Mouse (Mus musculus) spleen, postnatal 36 days (tissue): Measurements from ENCODE around the gene Prelid3b.
A peak's percentile ranks its signal among the peaks of the same experiment; 100 is the strongest.

ENCODE experiments used
- DNase-seq, 2 experiments: peaks; one replicate each; pipeline ENCODE4 v3.0.0; 2022; ENCODE audit warnings: low spot score in 2 of 2, mixed read lengths in 1 of 2

The Prelid3b gene

DNA sequence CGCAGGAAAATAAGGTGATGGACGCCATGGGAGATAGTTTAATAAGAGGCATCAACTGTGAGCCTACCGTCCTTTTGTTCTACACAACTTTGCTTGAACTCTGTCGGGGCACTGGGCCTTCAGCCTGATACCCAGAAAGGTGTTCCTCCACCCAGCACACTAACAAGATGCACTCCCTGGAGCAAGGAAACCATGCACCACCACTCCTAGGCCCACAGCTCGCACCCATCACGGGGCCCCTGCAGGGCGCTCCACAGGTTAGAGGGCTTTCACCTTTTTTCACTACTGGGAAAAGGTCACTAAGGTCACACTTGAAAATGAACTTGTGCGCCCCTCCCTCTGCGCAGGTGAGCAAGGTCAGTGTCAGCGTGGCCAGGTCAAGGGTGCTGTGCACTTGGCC, 9.5 kb downstream of the Prelid3b start:
- DNase-seq: no peak

- no peak for DNase-seq
These were observed 13.5 kb downstream of the Prelid3b start for GRCm38 (mm10) chr2:174459365-174459764.

- peak; percentile 57 to 73 for DNase-seq
These were observed 19.2 kb downstream of the Prelid3b start for GRCm38 (mm10) chr2:174453681-174454080.

DNA sequence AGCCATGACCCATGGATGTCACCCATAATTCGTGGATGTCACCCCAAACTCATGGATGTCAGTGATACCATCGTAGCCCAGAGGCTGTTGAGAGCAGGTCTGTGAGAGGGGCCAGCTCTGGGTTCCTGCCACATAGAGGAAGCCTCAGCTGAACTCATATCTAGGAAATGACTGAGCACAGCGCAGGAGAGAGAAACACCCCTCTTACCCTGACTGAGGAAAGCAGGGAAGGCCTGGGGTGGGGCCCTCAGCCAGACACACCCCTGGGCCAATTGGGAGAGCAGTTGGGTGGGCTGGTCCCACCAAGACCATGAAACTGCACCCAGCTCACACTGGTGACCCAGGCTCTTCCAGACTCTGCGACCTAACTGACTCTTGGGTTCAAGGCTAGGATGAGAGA, 22.5 kb downstream of the Prelid3b start, which contains the start of gene Tubb1:
Gene Tubb1, plus strand, starts transcription at position 343 of the 400 bp plus-strand sequence.
- no peak for DNase-seq

DNA sequence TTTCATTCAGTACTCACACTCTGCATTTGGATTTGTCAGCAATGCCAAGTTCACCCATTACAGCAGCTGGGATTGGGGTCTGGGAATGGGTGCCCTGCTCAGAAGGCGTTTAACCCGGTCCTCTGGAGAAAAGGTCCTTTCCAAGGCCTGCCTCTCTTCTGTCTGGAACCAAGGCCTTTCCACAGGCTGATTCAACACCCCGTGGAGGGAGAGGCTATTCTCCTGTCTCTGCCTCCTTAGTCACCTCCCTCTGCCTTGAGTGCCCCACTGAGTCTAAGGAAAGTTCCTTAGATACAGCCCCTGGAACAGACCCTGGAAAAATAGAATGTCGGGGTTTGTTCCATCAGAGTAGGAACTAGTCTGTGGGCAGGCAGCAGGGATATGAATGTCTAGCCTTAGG, 24.5 kb downstream of the Prelid3b start:
- DNase-seq: no peak

- no peak for DNase-seq
These were observed 26.0 kb downstream of the Prelid3b start for GRCm38 (mm10) chr2:174446905-174447304.

DNA sequence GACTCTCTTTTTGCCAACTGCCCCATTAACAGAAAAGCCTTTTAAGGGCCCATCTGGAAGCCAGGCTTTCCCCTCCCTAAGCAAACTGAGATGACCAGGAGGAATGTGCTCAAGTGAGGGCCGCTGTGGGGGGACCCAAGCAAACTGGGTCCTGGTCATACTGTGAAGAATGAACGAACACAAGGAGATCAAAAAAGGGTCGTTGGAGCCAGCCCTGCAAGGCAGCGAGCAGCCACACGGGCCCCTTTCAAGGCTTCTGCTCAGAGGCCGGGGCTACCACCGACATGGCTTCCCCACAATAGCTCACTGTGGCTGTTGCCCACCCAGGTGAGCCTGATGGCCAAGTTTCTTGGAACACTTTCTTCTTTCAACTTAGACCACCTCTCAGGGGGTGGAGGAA, 26.4 kb downstream of the Prelid3b start:
- no peak for DNase-seq

- no peak for DNase-seq
These were observed 27.9 kb downstream of the Prelid3b start for GRCm38 (mm10) chr2:174445018-174445417.

DNA sequence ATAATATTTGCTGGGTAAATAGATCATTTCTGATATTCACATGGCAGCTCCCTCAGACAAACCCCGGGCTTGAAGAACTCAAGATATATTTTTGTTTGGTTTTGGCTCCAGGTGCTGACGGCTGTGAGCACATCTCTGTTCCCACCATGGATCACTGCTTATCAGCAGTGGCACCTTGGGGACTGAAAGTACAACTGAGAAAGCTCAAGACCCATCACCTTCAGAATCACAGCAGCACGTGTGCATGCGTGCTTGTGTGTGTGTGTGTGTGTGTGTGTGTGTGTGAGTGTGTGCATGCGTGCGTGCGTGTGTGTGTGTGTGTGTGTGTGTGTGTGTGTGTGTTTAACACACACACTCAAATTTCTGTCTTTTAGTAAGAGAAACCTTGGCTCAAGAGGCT, 28.5 kb downstream of the Prelid3b start:
- no peak for DNase-seq

DNA sequence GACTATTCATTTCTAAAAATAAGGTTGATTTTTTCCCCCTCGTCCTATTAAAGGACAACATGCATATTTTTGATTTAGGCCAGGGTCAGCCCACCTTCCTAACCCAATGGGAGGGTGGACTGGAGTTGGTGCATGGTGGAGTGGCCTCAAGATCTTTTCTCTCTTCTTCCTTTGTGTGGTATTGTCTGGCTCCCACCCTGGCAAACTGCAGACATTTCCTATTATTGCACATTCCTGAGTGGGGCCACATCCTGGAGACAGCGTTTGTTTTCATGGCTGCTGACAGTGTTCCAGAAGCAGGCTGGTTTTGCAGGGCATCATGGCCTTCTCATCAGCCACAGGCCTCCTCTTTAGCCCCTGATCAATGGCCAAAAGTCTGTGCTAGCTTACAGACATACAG, 29.8 kb downstream of the Prelid3b start:
- no peak for DNase-seq

DNA sequence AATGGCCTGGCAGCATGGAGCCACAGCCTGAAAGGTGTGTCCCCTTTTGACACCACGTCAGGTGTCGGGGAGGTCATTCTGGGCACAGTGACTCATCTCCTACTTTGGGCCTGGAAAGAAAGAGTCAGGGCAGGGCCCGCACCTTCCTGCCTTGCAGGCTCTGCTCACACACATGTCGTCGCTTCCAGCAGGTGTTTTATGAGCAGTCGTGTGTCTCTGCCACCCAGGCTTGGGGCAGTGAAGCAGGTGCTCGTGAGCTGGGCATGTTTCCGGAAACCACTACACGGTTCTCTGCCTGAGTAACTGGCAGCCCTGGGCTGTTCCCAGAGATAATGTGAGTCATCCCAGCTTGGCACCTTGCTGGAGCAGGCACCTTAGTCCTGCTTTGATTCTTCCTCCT, 30.4 kb downstream of the Prelid3b start:
- DNase-seq: peak; percentile 21 to 28

GRCm38 (mm10) chr2:174441898-174442297, 31.0 kb downstream of the Prelid3b start:
- DNase-seq: no peak

DNA sequence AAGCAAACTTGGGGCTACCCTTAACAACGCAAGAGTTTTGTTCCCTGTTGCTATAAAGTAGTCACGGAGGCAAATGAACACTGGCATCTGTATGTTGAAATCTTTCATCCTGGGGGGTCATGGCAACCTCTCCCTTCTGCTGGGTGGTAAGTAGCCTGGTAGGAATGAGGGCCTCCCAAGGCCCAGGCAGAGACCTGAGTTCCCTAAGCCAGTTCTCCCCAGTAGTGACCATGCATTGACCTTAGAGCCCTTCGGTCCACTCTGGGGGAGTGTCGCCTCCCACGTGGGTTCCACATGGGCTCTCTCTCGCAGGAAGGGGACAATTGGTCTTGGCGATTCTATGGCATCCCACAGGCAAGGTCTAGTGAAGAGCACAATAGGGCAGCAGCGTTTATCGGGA, 32.9 kb downstream of the Prelid3b start:
- DNase-seq: no peak

DNA sequence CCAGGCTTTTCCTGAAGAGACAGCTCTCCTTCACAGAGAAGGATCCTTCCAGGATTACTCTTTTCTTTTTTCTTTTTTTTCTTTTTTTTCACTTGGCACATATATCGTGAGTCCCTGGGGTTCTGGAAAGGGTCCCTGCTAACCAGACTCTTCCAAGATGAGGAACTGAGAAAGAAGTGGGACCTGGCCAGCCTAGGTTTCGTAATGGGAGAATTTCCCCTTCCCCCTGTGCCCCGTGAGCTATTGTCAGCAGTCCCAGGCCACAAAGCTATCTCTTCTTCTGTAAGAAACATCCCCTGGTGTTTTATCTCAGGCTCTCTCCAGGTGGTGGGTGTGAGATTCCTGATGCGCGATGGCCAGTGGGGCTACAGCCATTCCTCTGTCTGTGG, 33.4 kb downstream of the Prelid3b start:
- peak; percentile 30 to 38 for DNase-seq

GRCm38 (mm10) chr2:174438737-174439449, 34.0 kb downstream of the Prelid3b start, which contains the start of gene Ctsz:
Ctsz (minus strand) TSS chr2:174439039.
- DNase-seq: peak; percentile 75 to 78

DNA sequence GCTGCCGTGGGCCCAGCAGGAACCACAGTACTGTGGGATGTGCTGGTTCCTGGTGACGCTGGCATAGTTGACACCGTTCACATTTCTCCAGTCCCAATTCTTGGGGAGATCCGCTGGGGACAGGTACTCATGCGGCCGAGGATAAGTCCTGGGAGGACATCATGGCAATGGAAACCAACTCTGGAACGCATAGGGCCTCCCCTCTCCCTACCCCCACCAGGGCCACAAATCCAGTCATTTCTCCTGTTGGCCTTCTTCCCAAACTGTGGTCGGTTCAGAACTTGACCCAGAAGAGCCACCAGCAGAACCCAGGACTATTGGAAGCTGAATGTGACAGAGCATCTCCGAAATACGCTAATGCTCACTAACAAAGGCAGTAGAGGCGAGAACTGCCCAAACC, 34.7 kb downstream of the Prelid3b start:
- DNase-seq: no peak

DNA sequence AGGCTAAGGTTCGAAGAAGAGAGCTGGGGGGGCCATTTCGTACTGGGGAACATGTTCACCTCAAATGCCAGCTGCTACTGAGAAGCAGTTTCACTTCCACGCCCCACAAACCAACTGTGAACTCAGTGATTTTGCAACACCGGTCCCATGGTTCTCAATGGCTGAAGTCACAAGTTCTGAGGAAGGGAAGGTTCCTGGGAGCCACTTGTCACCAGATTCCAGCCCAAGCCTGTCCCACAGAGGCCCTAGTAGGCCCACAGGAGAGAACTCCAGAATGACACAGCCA, 35.2 kb downstream of the Prelid3b start:
- DNase-seq: peak; percentile 81 to 85

DNA sequence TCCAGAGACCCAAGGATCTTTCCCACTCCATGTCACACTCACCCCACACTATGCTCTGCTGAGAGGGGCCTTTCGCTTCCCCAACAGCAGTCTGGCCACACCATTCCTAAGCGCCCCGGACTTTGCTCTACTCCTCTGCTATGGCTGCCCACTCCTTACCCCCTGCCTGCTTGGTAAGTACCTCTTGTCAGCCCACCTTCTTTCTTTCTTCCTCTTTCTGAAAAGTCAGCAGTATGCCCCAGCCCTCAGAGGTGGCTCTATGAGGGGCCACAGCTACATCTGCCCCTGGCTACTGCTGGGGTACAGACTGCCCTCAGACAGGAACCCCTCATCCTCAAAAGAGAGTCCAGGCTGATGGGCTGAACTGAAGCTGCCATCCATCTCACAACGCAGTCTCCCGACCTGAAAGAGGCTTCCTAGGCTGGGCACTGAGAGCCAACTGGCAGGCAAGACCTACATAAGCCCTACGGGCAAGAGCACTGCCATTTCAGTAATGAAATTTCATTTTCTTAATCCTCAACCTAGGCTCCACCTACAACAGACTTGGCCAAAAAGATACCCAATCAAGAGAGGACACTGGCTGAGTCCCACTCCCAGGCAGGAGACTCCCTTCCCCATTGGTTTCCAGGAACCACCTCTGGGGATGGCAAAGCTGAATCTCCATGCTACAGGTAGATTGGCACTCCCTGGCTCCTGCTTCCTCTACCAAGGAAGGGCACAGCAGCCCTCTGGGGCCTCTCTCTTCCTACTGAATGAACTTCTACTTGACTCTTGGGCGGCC, 35.8 kb downstream of the Prelid3b start:
- DNase-seq: peak; percentile 31 to 46

DNA sequence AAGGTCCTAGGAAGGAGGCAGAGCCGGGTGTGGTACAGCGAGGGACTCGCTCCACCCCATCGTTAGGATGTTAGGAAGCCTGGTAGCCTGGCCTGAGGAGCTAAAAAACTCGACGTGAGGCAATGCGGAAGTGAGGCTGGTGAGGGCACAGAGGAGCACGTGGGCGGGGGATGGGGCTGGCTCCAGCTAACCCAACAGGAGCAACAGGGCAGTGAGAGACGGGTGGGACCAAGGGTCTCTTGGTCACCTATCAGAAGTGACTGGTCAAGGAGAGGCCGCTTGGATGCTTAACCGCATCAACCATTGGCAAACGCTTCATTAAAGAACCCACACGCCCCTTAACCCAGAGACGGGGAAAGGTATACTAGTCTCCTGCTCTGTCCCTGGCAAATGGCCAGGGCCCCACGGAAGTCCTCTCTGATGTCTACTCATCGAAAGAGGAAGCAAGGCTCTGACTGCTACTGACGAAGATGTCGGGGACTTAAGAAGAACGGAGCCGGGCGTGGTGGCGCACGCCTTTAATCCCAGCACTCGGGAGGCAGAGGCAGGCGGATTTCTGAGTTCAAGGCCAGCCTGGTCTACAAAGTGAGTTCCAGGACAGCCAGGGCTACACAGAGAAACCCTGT, 36.7 kb downstream of the Prelid3b start:
- peak; percentile 79 to 87 for DNase-seq

- no peak for DNase-seq
These were observed 37.9 kb downstream of the Prelid3b start for GRCm38 (mm10) chr2:174434943-174435342.

DNA sequence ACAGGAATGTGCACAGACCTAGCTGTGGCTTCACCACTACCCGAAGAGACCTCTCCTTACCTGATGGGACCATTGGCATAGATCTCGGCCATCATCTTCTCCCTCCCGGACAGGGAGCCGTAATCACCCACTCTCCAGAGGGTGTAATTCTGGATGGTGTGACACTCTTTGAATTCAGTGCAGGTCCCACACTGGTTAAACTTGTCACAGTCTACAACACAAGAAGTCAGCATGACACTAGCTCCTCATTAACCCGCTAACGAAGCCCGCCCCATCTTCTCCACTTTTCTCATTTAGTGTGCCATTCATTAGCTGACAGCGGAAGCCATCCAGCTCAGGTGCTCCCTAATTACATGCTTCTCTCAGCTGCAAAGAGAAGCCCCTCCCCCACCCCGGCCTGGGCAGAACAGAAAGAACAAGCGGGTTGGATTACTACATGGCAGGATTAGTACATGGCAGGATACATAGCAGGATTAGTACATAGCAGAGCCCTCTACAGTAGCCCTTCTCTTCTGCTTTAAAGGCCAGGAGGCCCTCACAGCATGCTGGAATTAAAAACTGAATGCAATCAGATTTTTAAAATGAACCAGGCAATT, 43.8 kb downstream of the Prelid3b start:
- no peak for DNase-seq

DNA sequence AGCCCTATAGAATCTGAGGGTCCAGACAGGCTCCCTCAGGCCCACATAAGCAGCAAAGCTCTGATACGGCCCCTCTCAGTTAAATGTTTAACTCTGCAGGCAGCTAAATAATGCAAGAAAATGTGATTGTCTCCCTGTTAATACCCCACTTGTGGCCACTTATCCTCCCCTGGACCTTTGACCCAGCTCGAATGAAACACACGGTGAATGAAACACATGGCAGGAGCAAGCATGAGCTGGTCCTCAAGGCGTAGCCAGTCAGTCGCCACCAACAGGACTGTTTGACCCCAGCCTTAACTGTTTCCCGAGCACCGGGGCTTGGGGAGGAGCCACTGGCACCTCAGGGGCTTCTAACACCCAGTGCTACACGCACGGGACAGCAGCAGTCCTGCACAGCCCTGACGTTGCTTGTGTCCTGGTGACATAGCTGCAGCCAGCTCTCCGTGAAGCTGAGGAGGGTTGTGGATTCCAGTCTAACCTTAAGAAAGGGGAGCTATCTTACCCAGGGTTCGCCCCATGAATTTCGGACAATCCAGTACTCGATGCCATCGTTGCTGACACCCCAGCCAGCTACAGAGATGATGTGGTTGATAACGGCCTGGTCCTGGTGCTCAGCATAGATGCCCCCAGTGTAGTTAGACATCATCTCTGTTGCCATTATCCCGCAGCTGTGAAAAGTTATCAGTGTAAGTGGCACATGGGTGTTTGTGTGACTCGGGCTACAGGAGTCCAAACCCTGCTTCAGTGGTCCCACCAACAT, 44.6 kb downstream of the Prelid3b start:
- no peak for DNase-seq
